Mouse (Mus musculus): Measurements from ENCODE around the gene Grin1. TPM values are rescaled to one million over a fixed set of nuclear protein-coding genes. Genes with fewer than 3 reads are reported as not detected.

Gene Grin1
- polyA plus RNA-seq, 1 experiment from 2014 or later: 1.5 TPM

- peak overlapping the region; percentile 61 for H3K4me3 ChIP-seq
- H3K27me3 ChIP-seq (ENCODE audit: low read depth, poor library complexity, severe bottlenecking): peaks cover 83% of the 10 kb centered on the region
- no peaks in the 10 kb centered on the region for H3K36me3 ChIP-seq
- H3K4me1 ChIP-seq: peaks cover 18% of the 10 kb centered on the region
- no peak for DNase-seq (ENCODE audit: low spot score)
- H3K27ac ChIP-seq (replicated peaks): peak overlapping the region; percentile 72; the same call in 1 of the 2 replicates
- no peaks in the 10 kb centered on the region for H3K9me3 ChIP-seq (replicated peaks)
- 51% methylated on average over 14 of the region's 14 CpGs for whole genome bisulfite sequencing
These were observed 13.2 kb downstream of the Grin1 start for GRCm38 (mm10) chr2:25305587-25306359.

GRCm38 (mm10) chr2:25304657-25305541 lies 14.1 kb downstream of the Grin1 start:
- Histone ChIP-seq H3K27ac (replicated peaks) (peak overlapping the region; percentile 72; the same call in 1 of the 2 replicates), H3K27me3 (ENCODE audit: low read depth, poor library complexity, severe bottlenecking) (peaks cover 74% of the 10 kb centered on the region), H3K4me1 (peaks cover 18% of the 10 kb centered on the region), H3K4me3 (peak overlapping the region; percentile 61), H3K9me3 (replicated peaks) (no peaks in the 10 kb centered on the region), H3K36me3 (no peaks in the 10 kb centered on the region)
- WGBS: 2% methylated on average over 44 of the region's 45 CpGs
- DNase-seq (ENCODE audit: low spot score): peak; percentile 70

- Histone ChIP-seq H3K27me3 (ENCODE audit: low read depth, poor library complexity, severe bottlenecking) (peaks cover 66% of the 10 kb centered on the region), H3K4me3 (peak overlapping the region; percentile 61)
- 75% methylated on average over 7 of the region's 7 CpGs for WGBS
These were observed 14.9 kb downstream of the Grin1 start for GRCm38 (mm10) chr2:25303931-25304656.

GRCm38 (mm10) chr2:25303452-25303851 lies 15.5 kb downstream of the Grin1 start:
- Histone ChIP-seq H3K9me3 (replicated peaks) (no peaks in the 10 kb centered on the region), H3K4me1 (peaks cover 18% of the 10 kb centered on the region), H3K27ac (replicated peaks) (no peak overlapping the region), H3K27me3 (ENCODE audit: low read depth, poor library complexity, severe bottlenecking) (peaks cover 60% of the 10 kb centered on the region), H3K4me3 (no peak overlapping the region), H3K36me3 (no peaks in the 10 kb centered on the region)
- WGBS: 84% methylated on average over 3 of the region's 3 CpGs
- DNase-seq (ENCODE audit: low spot score): no peak

More at GRCm38 (mm10) chr2:25303931-25304656, 14.9 kb downstream of the Grin1 start:
- Histone ChIP-seq H3K27ac (replicated peaks) (no peak overlapping the region), H3K4me1 (peaks cover 18% of the 10 kb centered on the region), H3K9me3 (replicated peaks) (no peaks in the 10 kb centered on the region), H3K36me3 (no peaks in the 10 kb centered on the region)
- no peak for DNase-seq (ENCODE audit: low spot score)

GRCm38 (mm10) chr2:25298046-25298445 lies 20.9 kb downstream of the Grin1 start:
- Histone ChIP-seq H3K27ac (replicated peaks) (no peak overlapping the region), H3K27me3 (ENCODE audit: low read depth, poor library complexity, severe bottlenecking) (peaks cover 57% of the 10 kb centered on the region), H3K4me1 (no peaks in the 10 kb centered on the region; the same call in 1 of the 2 replicates), H3K36me3 (no peaks in the 10 kb centered on the region), H3K4me3 (no peak overlapping the region), H3K9me3 (replicated peaks) (no peaks in the 10 kb centered on the region)
- WGBS: 89% methylated on average over 10 of the region's 10 CpGs
- no peak for DNase-seq (ENCODE audit: low spot score)

- no peak overlapping the region for H3K4me3 ChIP-seq
- no peaks in the 10 kb centered on the region for H3K36me3 ChIP-seq
- no peaks in the 10 kb centered on the region for H3K9me3 ChIP-seq (replicated peaks)
- no peak for DNase-seq (ENCODE audit: low spot score)
- no peak overlapping the region for H3K27ac ChIP-seq (replicated peaks)
- whole genome bisulfite sequencing: 83% methylated on average over 8 of the region's 8 CpGs
- H3K27me3 ChIP-seq (ENCODE audit: low read depth, poor library complexity, severe bottlenecking): peaks cover 61% of the 10 kb centered on the region
- H3K4me1 ChIP-seq: peaks cover 6% of the 10 kb centered on the region
These were observed 21.9 kb downstream of the Grin1 start for GRCm38 (mm10) chr2:25297093-25297492.

- no peaks in the 10 kb centered on the region for H3K36me3 ChIP-seq
- peaks cover 28% of the 10 kb centered on the region for H3K4me1 ChIP-seq
- 73% methylated on average over 9 of the region's 9 CpGs for WGBS
- H3K27me3 ChIP-seq (ENCODE audit: low read depth, poor library complexity, severe bottlenecking): peaks cover 94% of the 10 kb centered on the region
- no peak for DNase-seq (ENCODE audit: low spot score)
- H3K27ac ChIP-seq (replicated peaks): no peak overlapping the region
- H3K4me3 ChIP-seq: no peak overlapping the region
- H3K9me3 ChIP-seq (replicated peaks): no peaks in the 10 kb centered on the region
These were observed 25.3 kb downstream of the Grin1 start for GRCm38 (mm10) chr2:25293706-25294105.

- no peaks in the 10 kb centered on the region for H3K36me3 ChIP-seq
- 0% methylated on average over 1 of the region's 1 CpGs for WGBS
- H3K4me3 ChIP-seq: no peak overlapping the region
- no peak overlapping the region for H3K27ac ChIP-seq (replicated peaks)
- DNase-seq (ENCODE audit: low spot score): peak; percentile 83
- peaks cover 100% of the 10 kb centered on the region for H3K27me3 ChIP-seq (ENCODE audit: low read depth, poor library complexity, severe bottlenecking)
- H3K9me3 ChIP-seq (replicated peaks): no peaks in the 10 kb centered on the region
- peaks cover 28% of the 10 kb centered on the region for H3K4me1 ChIP-seq
These were observed 26.1 kb downstream of the Grin1 start for GRCm38 (mm10) chr2:25292856-25293255.

GRCm38 (mm10) chr2:25292054-25292544 lies 26.9 kb downstream of the Grin1 start:
- no peaks in the 10 kb centered on the region for H3K36me3 ChIP-seq
- H3K4me3 ChIP-seq: peak overlapping the region; percentile 45
- WGBS: 6% methylated on average over 42 of the region's 43 CpGs
- no peak for DNase-seq (ENCODE audit: low spot score)
- 0 out of 2 replicates have a peak overlapping the region, but pooled peaks have one; percentile 23 for H3K27ac ChIP-seq (replicated peaks)
- no peaks in the 10 kb centered on the region for H3K9me3 ChIP-seq (replicated peaks)
- H3K4me1 ChIP-seq: peaks cover 28% of the 10 kb centered on the region
- H3K27me3 ChIP-seq (ENCODE audit: low read depth, poor library complexity, severe bottlenecking): peaks cover 100% of the 10 kb centered on the region

GRCm38 (mm10) chr2:25291184-25292053 lies 27.6 kb downstream of the Grin1 start:
- no peak overlapping the region for H3K27ac ChIP-seq (replicated peaks)
- peak overlapping the region; percentile 45 for H3K4me3 ChIP-seq
- no peaks in the 10 kb centered on the region for H3K9me3 ChIP-seq (replicated peaks)
- DNase-seq (ENCODE audit: low spot score): peak; percentile 23
- H3K36me3 ChIP-seq: peaks cover 2% of the 10 kb centered on the region; the same call in 1 of the 2 replicates
- 7% methylated on average over 32 of the region's 32 CpGs for WGBS
- H3K27me3 ChIP-seq (ENCODE audit: low read depth, poor library complexity, severe bottlenecking): peaks cover 100% of the 10 kb centered on the region
- H3K4me1 ChIP-seq: peaks cover 28% of the 10 kb centered on the region

- no peaks in the 10 kb centered on the region for H3K9me3 ChIP-seq (replicated peaks)
- WGBS: 1% methylated on average over 18 of the region's 18 CpGs
- H3K4me3 ChIP-seq: peak overlapping the region; percentile 24
- H3K36me3 ChIP-seq: peaks cover 8% of the 10 kb centered on the region
- peaks cover 96% of the 10 kb centered on the region for H3K27me3 ChIP-seq (ENCODE audit: low read depth, poor library complexity, severe bottlenecking)
- no peak overlapping the region for H3K27ac ChIP-seq (replicated peaks)
- DNase-seq (ENCODE audit: low spot score): peak; percentile 30
- H3K4me1 ChIP-seq: peaks cover 28% of the 10 kb centered on the region
These were observed 28.2 kb downstream of the Grin1 start for GRCm38 (mm10) chr2:25290816-25291130.

All from midbrain, embryonic 10.5 days (tissue).